Mouse (Mus musculus) embryonic facial prominence, embryonic 12.5 days (tissue): ENCODE measurements around the gene Tcf7l1. TPM values are rescaled to one million over a fixed set of nuclear protein-coding genes. Genes with fewer than 3 reads are reported as not detected.

Experiments
- ATAC-seq: fragments of 200-750 bp; cut with Nextera tagmentation; 2 replicates; pipeline ENCODE4 v1.8.0; 2017; ENCODE audit not compliant: insufficient number of reproducible peaks, insufficient read depth, low FRiP score, low TSS enrichment
- H3K27ac ChIP-seq: fragments of 300-500 bp; sonication (generic); 2 replicates; pipeline ENCODE4 v1.5.1; 2016; ENCODE audit warnings: mild to moderate bottlenecking
- H3K27me3 ChIP-seq: fragments of 300-500 bp; sonication (generic); 2 replicates; pipeline ENCODE4 v1.6.1; 2016; ENCODE audit warnings: mild to moderate bottlenecking, moderate library complexity
- H3K36me3 ChIP-seq: fragments of 300-500 bp; sonication (generic); 2 replicates; pipeline ENCODE4 v1.6.1; 2016; ENCODE audit warnings: mild to moderate bottlenecking
- H3K4me1 ChIP-seq: fragments of 300-500 bp; sonication (generic); 2 replicates; pipeline ENCODE4 v1.6.1; 2016
- H3K4me2 ChIP-seq: fragments of 300-500 bp; sonication (generic); replicated peaks from 2 replicates; pipeline ENCODE4 v1.6.1; 2016; ENCODE audit warnings: mild to moderate bottlenecking, moderate library complexity
- H3K4me3 ChIP-seq: fragments of 300-500 bp; sonication (generic); 2 replicates; pipeline ENCODE4 v1.5.1; 2016; ENCODE audit warnings: mild to moderate bottlenecking
- H3K9ac ChIP-seq: fragments of 300-500 bp; sonication (generic); 2 replicates; pipeline ENCODE4 v1.6.1; 2016; ENCODE audit warnings: mild to moderate bottlenecking, moderate library complexity
- H3K9me3 ChIP-seq: fragments of 300-500 bp; sonication (generic); 2 replicates; pipeline ENCODE4 v1.6.1; 2016; ENCODE audit warnings: mild to moderate bottlenecking, moderate library complexity
- WGBS: fragments of 180-500 bp; shearing (Covaris S2); methylation state at CpG from one replicate; pipeline ENCODE4 v1.1.7; 2016; 5-methylcytosine and 5-hydroxymethylcytosine counted together
- polyA plus RNA-seq: library from polyadenylated mRNA; unstranded; fragments of >200 nt; fragmentation: Nextera tagmentation; extraction: Ambion mirVana; gene quantifications from 2 replicates; pipeline ENCODE4 v1.2.1, GENCODE M21; 2016

Tcf7l1 gene
- polyA plus RNA-seq, 1 experiment from 2014 or later = 53.1 TPM

DNA sequence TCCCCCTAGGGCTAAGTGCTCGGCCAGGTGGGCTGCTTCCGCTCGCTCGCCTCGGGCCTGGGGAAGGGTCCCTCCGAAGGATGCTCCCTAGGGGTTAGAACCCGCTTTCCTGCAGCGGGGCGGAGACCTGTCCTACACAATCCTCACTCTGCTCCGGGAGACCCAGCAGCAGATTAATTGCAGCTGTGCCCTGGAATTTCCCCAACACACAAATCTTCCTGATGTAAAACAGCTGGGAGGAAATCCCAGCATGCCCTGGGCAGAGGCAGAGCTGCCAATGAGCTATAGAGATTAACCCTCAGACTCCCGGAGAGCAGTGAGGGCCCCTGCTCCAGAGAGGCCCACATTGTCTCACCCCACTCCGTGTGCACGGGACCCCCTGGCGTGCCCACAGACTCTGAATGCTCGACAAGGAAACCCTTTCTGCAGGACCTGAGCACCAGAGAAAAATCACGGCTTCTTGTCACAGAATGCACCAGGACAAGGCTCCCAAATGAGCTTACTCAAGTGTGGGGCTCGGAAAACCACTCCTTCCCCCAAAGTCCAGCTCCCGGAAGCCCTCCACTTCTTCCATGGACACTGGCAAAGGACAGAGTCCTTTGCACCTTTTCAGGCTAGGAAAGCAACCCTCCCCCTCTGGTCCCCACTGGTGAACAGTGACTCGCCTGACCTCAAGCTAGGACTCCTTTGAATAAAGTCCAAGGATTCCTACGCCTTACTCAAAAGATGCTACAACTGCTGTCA, 133.6 kb downstream of the Tcf7l1 start:
- peak overlapping the region; percentile 25 for H3K4me3 ChIP-seq

DNA sequence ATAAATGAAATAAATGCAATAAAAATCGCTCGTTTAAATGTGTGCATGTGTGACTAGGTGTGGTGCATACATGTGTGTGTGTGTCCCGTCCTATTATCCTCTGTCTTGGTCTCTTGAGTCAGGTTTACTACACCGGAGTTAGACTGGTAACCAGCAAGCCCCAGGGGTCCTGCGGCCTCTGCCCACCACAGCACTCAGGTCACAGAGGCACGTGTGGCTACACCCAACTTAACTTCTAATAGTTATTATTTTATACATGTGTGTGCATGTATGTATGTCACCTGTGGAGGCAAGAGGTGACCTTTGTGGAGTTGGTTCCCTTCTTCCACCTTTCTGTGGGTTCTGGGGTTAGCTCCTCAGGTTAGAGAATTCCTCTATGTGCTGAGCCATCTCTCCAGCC, 134.7 kb downstream of the Tcf7l1 start:
- no peaks in the 10 kb centered on the region for H3K9me3 ChIP-seq
- H3K4me1 ChIP-seq = peaks cover 52% of the 10 kb centered on the region
- no peak for ATAC-seq
- no peak overlapping the region for H3K4me2 ChIP-seq
- H3K9ac ChIP-seq = no peak overlapping the region
- WGBS = 81% methylated on average over 6 of the region's 6 CpGs
- no peak overlapping the region for H3K4me3 ChIP-seq
- peaks cover 2% of the 10 kb centered on the region; the same call in 1 of the 2 replicates for H3K36me3 ChIP-seq
- H3K27me3 ChIP-seq = no peaks in the 10 kb centered on the region
- H3K27ac ChIP-seq = peak overlapping the region; percentile 92

More for the DNA sequence above, 133.6 kb downstream of the Tcf7l1 start:
- Histone ChIP-seq H3K36me3 (peaks cover 2% of the 10 kb centered on the region; the same call in 1 of the 2 replicates), H3K27me3 (no peaks in the 10 kb centered on the region), H3K27ac (peak overlapping the region; percentile 92), H3K9me3 (no peaks in the 10 kb centered on the region), H3K4me1 (peaks cover 57% of the 10 kb centered on the region), H3K9ac (no peak overlapping the region), H3K4me2 (peak overlapping the region; percentile 47)
- 7% methylated on average over 20 of the region's 20 CpGs for WGBS
- ATAC-seq = peak; percentile 91

DNA sequence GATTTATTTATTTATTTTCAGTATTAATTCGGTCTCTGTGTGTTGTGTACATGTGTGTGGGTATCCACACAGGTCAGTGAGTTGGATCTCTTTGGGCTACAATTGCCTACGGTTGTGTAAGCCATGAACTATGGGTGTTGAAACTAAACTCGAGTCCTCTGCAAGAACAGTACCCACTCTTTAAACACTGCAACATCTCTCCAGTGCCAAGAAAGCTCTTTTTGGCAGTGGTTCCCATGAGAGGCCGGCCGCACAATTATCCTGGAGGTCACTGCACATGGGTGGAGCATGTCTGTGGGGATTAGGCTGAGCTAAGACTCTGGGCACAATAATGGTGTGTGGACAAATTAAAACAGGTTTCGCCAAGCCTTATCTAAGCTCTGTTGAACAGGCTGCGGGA, 135.6 kb downstream of the Tcf7l1 start:
- ATAC-seq = no peak
- H3K9ac ChIP-seq = no peak overlapping the region
- H3K9me3 ChIP-seq = no peaks in the 10 kb centered on the region
- H3K27me3 ChIP-seq = no peaks in the 10 kb centered on the region
- H3K4me3 ChIP-seq = no peak overlapping the region
- no peak overlapping the region for H3K4me2 ChIP-seq
- peaks cover 2% of the 10 kb centered on the region; the same call in 1 of the 2 replicates for H3K36me3 ChIP-seq
- H3K4me1 ChIP-seq = peaks cover 56% of the 10 kb centered on the region
- WGBS = 81% methylated on average over 7 of the region's 7 CpGs
- H3K27ac ChIP-seq = peak overlapping the region; percentile 36

DNA sequence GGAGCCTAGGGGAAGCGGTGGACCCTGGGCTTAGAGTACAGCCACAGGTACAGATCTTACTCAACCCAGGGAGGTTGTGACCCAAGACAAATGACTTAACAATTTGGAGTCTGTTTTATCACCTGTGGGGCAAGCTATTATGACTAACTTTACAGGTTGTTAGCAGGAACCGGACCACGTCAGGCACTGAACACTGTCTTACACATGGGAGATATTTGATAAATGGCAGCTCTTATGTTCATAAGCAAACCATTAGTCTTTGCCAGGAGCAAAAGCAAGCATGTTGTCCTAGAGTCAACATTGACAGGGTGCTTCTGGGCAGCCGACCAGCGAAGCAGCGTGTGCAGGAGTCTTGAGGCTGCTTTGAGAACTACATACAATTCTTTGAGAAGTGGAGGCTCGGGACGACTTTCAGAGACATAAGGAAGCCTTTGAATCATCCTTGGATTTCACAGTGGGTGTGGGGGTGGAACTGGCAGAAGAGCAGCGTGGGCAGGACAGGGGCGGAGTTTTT, 138.7 kb downstream of the Tcf7l1 start:
- Histone ChIP-seq H3K9ac (no peak overlapping the region), H3K4me1 (peaks cover 42% of the 10 kb centered on the region), H3K36me3 (peaks cover 6% of the 10 kb centered on the region; the same call in 1 of the 2 replicates), H3K4me2 (no peak overlapping the region), H3K27ac (peak overlapping the region; percentile 26; the same call in 1 of the 2 replicates), H3K4me3 (no peak overlapping the region), H3K9me3 (no peaks in the 10 kb centered on the region), H3K27me3 (no peaks in the 10 kb centered on the region)
- ATAC-seq = no peak
- 68% methylated on average over 10 of the region's 10 CpGs for WGBS

DNA sequence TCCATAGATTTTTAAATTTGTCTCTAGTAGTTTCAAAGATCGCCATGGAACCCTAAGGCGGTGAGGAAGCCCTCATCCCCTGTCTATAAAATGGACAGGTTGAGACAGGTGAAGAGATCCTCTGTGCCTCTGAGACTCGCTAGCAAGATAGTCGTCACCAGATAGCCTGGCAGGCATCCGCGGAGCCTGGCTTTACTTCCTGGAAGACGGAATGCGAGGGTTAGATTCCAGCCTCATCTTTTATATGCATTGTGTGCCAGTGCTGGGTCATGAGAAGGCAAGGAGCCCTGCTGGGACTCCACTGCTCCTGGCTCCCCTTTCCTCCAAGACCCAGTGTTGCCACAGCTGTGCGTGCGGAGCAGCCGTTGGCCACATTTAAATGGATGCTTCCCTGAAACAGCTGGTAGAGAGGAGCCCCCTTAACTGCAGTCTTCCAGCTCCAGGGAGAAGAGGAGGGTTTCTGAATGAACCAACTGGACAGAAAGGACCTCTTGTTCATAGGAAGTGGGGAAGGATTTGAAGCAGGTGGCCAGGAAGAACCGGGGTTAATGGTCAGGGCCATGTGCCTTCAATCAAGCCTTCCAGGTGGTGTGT, 141.0 kb downstream of the Tcf7l1 start:
- H3K36me3 ChIP-seq = peaks cover 6% of the 10 kb centered on the region; the same call in 1 of the 2 replicates
- no peaks in the 10 kb centered on the region for H3K27me3 ChIP-seq
- no peak overlapping the region for H3K4me2 ChIP-seq
- no peak for ATAC-seq
- no peak overlapping the region for H3K4me3 ChIP-seq
- WGBS = 41% methylated on average over 12 of the region's 12 CpGs
- no peak overlapping the region for H3K9ac ChIP-seq
- H3K9me3 ChIP-seq = no peaks in the 10 kb centered on the region
- peaks cover 21% of the 10 kb centered on the region for H3K4me1 ChIP-seq
- peak overlapping the region; percentile 43; the same call in 1 of the 2 replicates for H3K27ac ChIP-seq

DNA sequence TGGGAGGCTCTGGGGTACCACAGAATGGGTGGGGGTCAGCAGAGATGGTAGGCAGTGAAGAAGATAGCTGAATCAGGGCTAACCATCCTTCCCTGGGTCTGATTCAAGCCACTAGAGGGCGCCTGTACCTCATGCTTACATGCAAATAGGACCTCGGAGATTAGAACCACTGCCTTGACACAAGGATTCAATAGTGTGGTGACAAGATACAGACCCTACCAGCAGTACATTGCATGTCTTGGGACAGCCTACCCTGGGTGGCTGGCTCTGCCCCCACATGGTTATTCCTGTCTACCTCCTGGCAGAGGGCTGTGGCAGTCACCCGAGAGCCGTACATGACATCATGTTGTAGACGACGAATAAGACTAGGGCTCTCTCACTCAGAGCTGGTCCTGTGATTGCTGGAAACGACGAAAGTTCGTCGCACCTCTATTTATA, 141.7 kb downstream of the Tcf7l1 start:
- no peak overlapping the region for H3K9ac ChIP-seq
- H3K36me3 ChIP-seq = peaks cover 4% of the 10 kb centered on the region; the same call in 1 of the 2 replicates
- H3K4me3 ChIP-seq = no peak overlapping the region
- no peak for ATAC-seq
- peak overlapping the region; percentile 43; the same call in 1 of the 2 replicates for H3K27ac ChIP-seq
- no peaks in the 10 kb centered on the region for H3K27me3 ChIP-seq
- H3K4me2 ChIP-seq = no peak overlapping the region
- H3K9me3 ChIP-seq = no peaks in the 10 kb centered on the region
- peaks cover 21% of the 10 kb centered on the region for H3K4me1 ChIP-seq
- WGBS = 59% methylated on average over 10 of the region's 10 CpGs

DNA sequence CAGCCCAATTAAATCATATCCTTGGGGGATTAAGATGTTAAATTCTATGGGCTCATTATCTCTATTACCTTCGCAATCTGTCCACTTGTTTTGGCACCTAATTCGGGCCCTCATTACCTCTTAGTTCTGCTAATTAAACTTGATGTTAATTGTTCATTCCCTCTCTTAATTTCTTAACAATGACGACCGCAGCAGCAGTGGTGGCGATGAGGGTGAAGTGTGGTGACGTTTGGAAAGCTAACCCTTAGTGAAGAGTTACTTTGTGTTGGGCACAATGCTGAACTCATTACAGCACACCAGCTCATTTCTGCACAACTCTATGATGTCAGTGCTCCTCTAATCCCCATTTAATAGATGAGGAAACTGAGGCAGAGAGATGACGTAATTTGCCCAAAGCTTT, 143.7 kb downstream of the Tcf7l1 start:
- 69% methylated on average over 7 of the region's 7 CpGs for WGBS
- Histone ChIP-seq H3K9ac (no peak overlapping the region), H3K4me2 (no peak overlapping the region), H3K27ac (no peak overlapping the region), H3K9me3 (no peaks in the 10 kb centered on the region), H3K4me1 (peaks cover 16% of the 10 kb centered on the region), H3K27me3 (no peaks in the 10 kb centered on the region), H3K36me3 (peaks cover 4% of the 10 kb centered on the region; the same call in 1 of the 2 replicates), H3K4me3 (no peak overlapping the region)
- ATAC-seq = no peak

DNA sequence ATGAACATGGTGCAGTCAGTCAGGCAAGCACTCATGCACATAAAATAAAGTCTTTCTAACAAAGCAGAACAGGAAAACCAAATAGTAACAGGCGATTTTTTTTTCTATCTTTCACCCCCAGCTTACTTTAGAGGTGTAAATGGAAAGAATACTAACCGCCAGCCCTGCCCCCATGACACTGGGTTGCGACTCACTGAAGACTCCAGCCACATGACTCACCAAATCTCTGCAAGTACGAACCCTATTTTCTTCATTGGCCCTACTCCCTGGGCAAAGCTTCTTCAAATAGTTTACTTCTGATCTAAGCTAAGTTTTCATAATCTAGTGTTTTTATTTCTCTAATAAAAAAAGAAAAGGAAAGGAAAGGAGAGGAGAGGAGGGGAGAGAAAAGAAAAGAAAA, 144.5 kb downstream of the Tcf7l1 start:
- Histone ChIP-seq H3K9me3 (no peaks in the 10 kb centered on the region), H3K36me3 (peaks cover 4% of the 10 kb centered on the region; the same call in 1 of the 2 replicates), H3K27ac (no peak overlapping the region), H3K4me1 (peaks cover 15% of the 10 kb centered on the region), H3K27me3 (no peaks in the 10 kb centered on the region), H3K4me2 (no peak overlapping the region), H3K9ac (no peak overlapping the region), H3K4me3 (no peak overlapping the region)
- WGBS = 88% methylated on average over 4 of the region's 4 CpGs
- ATAC-seq = no peak

DNA sequence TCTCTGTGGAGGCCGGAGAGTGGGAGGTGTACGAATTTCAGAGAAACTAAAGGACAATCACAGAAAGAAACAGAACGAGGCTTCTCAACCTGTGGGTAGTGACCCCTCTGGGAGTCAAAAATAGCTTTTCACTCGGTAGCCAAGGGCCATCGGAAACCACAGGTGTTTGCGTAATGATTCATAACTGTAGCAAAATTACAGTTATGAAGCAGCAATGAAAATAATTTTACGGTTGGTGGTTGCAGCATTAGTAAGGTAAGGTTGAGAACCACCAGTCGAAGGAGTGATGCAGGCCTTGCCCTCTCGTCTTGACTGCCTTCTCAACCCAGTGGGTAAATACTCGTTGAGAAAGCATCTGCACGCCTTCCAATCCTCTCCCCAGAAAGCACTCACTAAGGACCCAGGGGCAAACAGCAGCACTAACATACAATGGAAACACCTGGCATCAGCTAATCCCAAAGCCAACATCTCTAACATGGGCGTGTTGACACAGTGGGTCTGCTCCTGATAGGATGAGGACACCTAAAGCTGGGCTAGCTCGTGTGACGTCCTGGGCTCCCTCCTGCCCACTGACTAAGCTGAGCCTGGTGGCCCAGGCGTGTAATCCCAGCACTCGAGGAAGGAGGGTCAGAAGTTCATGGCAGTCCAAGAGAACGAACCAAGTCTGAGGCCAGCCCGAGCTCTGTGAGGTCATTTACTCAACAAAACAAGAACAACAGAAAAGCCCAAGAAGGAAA, 147.7 kb downstream of the Tcf7l1 start:
- 78% methylated on average over 18 of the region's 18 CpGs for whole genome bisulfite sequencing
- ATAC-seq = no peak
- H3K4me1 ChIP-seq = 0 out of 2 replicates have a peak, but pooled peaks cover 3% of the 10 kb centered on the region

DNA sequence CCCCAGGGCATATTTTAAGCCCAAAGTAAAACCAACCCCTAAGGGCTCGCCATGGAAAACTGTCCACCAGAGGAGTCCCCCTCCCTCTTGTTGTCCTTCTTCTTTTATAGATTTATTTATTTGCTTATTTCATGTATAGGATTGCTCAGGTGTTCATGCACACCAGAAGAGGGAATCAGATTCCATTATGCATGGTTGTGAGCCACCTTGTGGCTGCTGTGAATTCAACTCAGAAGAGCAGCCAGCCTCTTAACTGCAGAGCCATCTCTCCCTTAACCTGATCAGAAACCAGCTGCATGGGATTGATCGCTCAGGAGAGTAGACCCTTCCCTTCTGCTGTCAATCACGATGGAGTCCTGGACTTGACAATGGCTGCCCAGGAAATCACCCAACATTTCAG, 152.1 kb downstream of the Tcf7l1 start:
- Histone ChIP-seq H3K27me3 (no peaks in the 10 kb centered on the region), H3K9me3 (no peaks in the 10 kb centered on the region), H3K27ac (no peak overlapping the region), H3K4me1 (0 out of 2 replicates have a peak, but pooled peaks cover 8% of the 10 kb centered on the region), H3K4me3 (no peak overlapping the region), H3K9ac (no peak overlapping the region), H3K36me3 (peaks cover 15% of the 10 kb centered on the region), H3K4me2 (no peak overlapping the region)
- ATAC-seq = no peak
- 72% methylated on average over 3 of the region's 3 CpGs for WGBS

More for the DNA sequence above, 147.7 kb downstream of the Tcf7l1 start:
- Histone ChIP-seq H3K9me3 (no peaks in the 10 kb centered on the region), H3K4me3 (no peak overlapping the region), H3K4me2 (no peak overlapping the region), H3K27me3 (no peaks in the 10 kb centered on the region), H3K9ac (no peak overlapping the region), H3K36me3 (no peaks in the 10 kb centered on the region), H3K27ac (no peak overlapping the region)

DNA sequence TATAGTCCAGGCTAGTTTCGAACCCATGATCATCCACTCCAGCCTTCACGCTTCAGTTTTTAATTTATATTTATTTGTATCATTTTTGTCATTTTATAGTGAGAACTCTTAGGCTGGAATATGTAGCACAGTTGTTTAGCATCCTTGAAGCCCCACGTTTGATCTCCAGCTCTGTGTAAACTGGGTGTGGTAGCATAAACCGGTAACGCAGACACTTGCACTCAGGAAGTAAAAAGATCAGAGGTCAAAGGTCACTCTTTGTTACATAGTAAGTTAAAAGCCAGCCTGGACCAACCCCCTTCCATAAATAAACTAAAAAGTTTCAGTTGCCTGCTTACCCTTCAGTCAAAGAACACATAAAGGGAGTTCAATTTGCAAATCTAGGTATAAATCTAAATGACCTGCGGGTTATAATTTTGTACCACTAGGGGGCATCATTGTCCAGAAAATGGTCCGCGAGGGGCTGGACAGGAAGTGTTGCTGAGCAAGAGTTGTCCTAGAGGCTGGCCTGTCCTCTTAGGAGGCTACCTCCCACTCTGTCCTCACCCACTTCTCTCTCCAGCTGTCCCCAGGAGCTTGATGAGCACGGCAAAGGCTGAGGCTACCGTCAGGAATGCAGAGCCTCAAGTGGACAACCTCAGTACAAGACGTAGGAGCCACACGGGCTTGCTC, 153.2 kb downstream of the Tcf7l1 start:
- no peak overlapping the region for H3K27ac ChIP-seq
- H3K27me3 ChIP-seq = no peaks in the 10 kb centered on the region
- no peaks in the 10 kb centered on the region for H3K9me3 ChIP-seq
- H3K4me1 ChIP-seq = 0 out of 2 replicates have a peak, but pooled peaks cover 8% of the 10 kb centered on the region
- H3K4me3 ChIP-seq = no peak overlapping the region
- WGBS = 46% methylated on average over 12 of the region's 12 CpGs
- H3K36me3 ChIP-seq = peaks cover 25% of the 10 kb centered on the region
- no peak overlapping the region for H3K4me2 ChIP-seq
- peak; percentile 65; the same call in 1 of the 2 replicates for ATAC-seq
- no peak overlapping the region for H3K9ac ChIP-seq
